Mouse (Mus musculus) gastrocnemius, postnatal 4 days (tissue): ENCODE results near the gene Slc6a18. TPM values are rescaled to one million over a fixed set of nuclear protein-coding genes. Genes with fewer than 3 reads are reported as not detected.

ENCODE experiments used
- total RNA-seq, 2 experiments: library from RNA; stranded (reverse); gene quantifications; 2 replicates each; pipeline ENCODE4 v1.2.3; 2021

Slc6a18 gene
- total RNA-seq, 2 experiments from 2014 or later: 0.56 to 1.6 TPM

Other genes starting within 250 kb of the Slc6a18 start
- 10 to 100 TPM; 17.8 to 19.0 TPM for gene Lpcat1, start 210.8 kb downstream of the Slc6a18 start, total RNA-seq
- gene Slc6a3, start 141.3 kb downstream of the Slc6a18 start, total RNA-seq: not detected
- gene Clptm1l, start 74.0 kb downstream of the Slc6a18 start, total RNA-seq: 10 to 100 TPM; 62.5 to 67.4 TPM
- gene Tert, start 51.1 kb downstream of the Slc6a18 start, total RNA-seq: 1 to 10 TPM; 1.1 to 1.4 TPM
- under 1 TPM; 0.08 to 0.29 TPM for gene Slc6a19, start 26.8 kb upstream of the Slc6a18 start, total RNA-seq
- 10 to 100 TPM; 11.8 to 13.3 TPM for gene Slc12a7, start 55.1 kb upstream of the Slc6a18 start, total RNA-seq
- gene Nkd2, start 169.6 kb upstream of the Slc6a18 start, total RNA-seq: 1 to 10 TPM; 2.9 to 5.0 TPM